Mouse (Mus musculus) layer of hippocampus, adult 11-12 months (tissue): ENCODE measurements around the gene Serpinb1a.

Source experiments
- DNase-seq: peaks from one replicate; pipeline ENCODE4 v3.0.0; 2022; ENCODE audit warnings: low spot score

The Serpinb1a gene

DNA sequence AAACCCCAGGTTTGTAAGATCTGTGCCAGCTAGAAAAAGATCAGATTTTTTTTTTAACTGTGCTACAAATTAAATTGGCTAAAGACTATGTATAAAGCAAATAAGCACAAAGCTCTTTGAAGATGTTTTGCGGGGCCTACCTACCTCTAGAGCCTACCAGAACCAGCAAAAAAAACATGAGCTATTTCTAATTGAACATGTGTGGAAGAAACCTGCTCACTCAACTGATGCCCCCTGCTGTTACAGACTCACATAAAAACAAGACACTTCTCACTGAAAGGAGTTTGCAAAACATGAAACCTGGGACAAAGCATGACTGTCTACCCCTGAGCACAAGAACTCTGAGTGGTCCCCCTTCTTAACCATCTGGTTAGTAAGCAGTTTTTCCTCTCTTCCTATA lies 53.9 kb downstream of the Serpinb1a start:
- no peak for DNase-seq

DNA sequence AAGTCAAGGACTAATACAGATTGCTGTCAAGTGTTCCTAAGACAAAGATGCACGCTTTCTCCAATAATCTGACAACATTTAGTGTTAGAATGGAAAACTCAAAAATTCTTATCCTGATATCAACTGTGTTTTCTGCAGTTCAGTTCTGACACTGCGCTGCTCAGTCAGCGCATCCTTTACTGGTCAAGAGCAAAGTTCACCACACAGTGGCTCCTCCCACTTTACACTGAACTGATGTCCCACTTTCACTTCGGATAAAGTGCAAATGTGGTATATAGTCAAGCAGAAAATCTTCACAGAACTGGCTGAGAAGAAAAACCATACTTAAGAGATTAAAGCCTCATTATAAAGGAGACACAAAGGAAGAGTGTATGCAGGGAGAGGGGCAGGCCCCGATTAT lies 55.8 kb downstream of the Serpinb1a start:
- no peak for DNase-seq

DNA sequence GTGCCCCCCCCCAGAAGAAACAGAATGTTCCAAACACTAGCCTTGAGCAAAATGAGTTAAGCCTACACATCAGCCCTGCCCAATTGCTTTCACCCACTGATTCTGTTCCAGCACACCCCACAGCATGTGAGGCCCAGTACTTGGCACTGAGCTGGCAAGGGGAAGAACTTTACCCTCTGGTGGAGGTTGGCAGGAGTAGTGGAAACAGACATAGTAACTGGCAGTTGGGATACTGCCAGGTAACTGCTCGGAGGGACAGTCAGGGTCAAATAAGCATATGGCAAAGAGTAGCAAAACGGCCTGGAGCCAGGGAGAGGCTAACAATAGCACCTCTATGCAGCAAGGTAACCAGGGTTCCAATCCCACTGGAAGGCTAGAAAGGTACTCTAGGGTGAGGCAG lies 56.4 kb downstream of the Serpinb1a start:
- DNase-seq = no peak
